Mouse (Mus musculus) lung, adult 2 months (tissue): ENCODE data around the gene Evx2.

Source experiments
- CTCF ChIP-seq: fragments of 200-500 bp; IDR thresholded peaks from 2 replicates; pipeline ENCODE4 v1.5.1; 2011; ENCODE audit warnings: mild to moderate bottlenecking, low read length, control low read depth; ENCODE audit not compliant: insufficient read depth
- POLR2A ChIP-seq: fragments of 200-500 bp; IDR thresholded peaks from 2 replicates; pipeline ENCODE4 v1.6.1; 2011; ENCODE audit warnings: low read depth, mild to moderate bottlenecking, control low read depth, low read length, borderline replicate concordance; ENCODE audit errors: extremely low read depth

DNA sequence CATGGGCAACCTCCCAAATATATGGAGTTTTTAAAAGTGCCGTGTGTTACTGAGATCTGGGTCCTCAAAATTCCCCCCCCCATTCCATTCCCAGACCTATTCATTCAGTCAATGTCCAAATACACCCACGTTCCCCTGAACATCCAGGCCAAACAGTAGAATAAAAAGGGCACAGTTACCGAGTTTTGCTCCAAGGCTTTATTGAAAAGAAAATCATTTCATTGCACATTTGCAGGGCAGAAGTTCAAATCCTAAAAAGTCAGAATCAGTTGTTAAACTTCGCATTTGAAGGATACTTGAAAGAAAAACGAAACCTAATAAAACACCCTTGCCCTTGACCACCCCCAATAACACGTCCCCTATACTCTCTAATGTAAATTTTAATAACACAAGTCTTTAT lies 43.5 kb upstream of the Evx2 start:
- TF ChIP-seq CTCF: no peak
- no peak for TF ChIP-seq POLR2A
